Mouse (Mus musculus) CD4-positive, CD25-positive, alpha-beta regulatory T cell (primary cell): ENCODE results near the gene Vmn2r72. TPM values are rescaled to one million over a fixed set of nuclear protein-coding genes. Genes with fewer than 3 reads are reported as not detected.

Source experiments
- polyA plus RNA-seq: library from polyadenylated mRNA; unstranded; fragments of 100-300 nt; shearing (Covaris generic); gene quantifications from one replicate; pipeline ENCODE4 v1.2.1, GENCODE M21; 2017

The Vmn2r72 gene
- polyA plus RNA-seq = 0.04 TPM

GRCm38 (mm10) chr7:85754997-85755396 lies at the start of gene Vmn2r72:
Gene Vmn2r72 (minus strand): TSS chr7:85755097.

Other genes with a start within 250 kb of the Vmn2r72 start
- gene Vmn2r71, start 192.0 kb downstream of the Vmn2r72 start, polyA plus RNA-seq = not detected
- gene Vmn2r70, start 185.9 kb downstream of the Vmn2r72 start, polyA plus RNA-seq = 0.02 TPM
- gene Vmn2r73, start 121.2 kb upstream of the Vmn2r72 start, polyA plus RNA-seq = 0.04 TPM
- gene Vmn2r74, start 206.5 kb upstream of the Vmn2r72 start, polyA plus RNA-seq = 0.08 TPM